Mouse (Mus musculus) kidney, postnatal 36 days (tissue): ENCODE measurements around the gene 4930558K02Rik.

ENCODE experiments used
- DNase-seq, 2 experiments: peaks; one replicate each; pipeline ENCODE4 v3.0.0; 2021 to 2022; ENCODE audit warnings: mixed read lengths in 2 of 2

The 4930558K02Rik gene

GRCm38 (mm10) chr1:161991846-161992245, 12.4 kb upstream of the 4930558K02Rik start:
- no peak for DNase-seq

- DNase-seq, result no peak
Observed at GRCm38 (mm10) chr1:161990684-161991578, 11.5 kb upstream of the 4930558K02Rik start.

GRCm38 (mm10) chr1:161983979-161984566, 4.6 kb upstream of the 4930558K02Rik start:
- DNase-seq, result peak in 1 of 2 experiments; percentile 43

GRCm38 (mm10) chr1:161983451-161983850, 4.0 kb upstream of the 4930558K02Rik start:
- no peak for DNase-seq

GRCm38 (mm10) chr1:161980626-161981298, 1.3 kb upstream of the 4930558K02Rik start:
- peak in 1 of 2 experiments; percentile 62 for DNase-seq

GRCm38 (mm10) chr1:161980046-161980445, 610 bp upstream of the 4930558K02Rik start:
- no peak for DNase-seq

- no peak for DNase-seq
Observed at GRCm38 (mm10) chr1:161978173-161978700, 1.2 kb downstream of the 4930558K02Rik start.

GRCm38 (mm10) chr1:161977331-161977730, 2.1 kb downstream of the 4930558K02Rik start:
- DNase-seq, result no peak

GRCm38 (mm10) chr1:161976255-161977182, 2.9 kb downstream of the 4930558K02Rik start:
- DNase-seq, result peak; percentile 86 to 88

- no peak for DNase-seq
Observed at GRCm38 (mm10) chr1:161972233-161972632, 7.2 kb downstream of the 4930558K02Rik start.

GRCm38 (mm10) chr1:161970874-161971273, 8.6 kb downstream of the 4930558K02Rik start:
- no peak for DNase-seq

GRCm38 (mm10) chr1:161968589-161969407, 10.6 kb downstream of the 4930558K02Rik start, which contains the start of gene Pigc:
Gene Pigc, plus strand, starts transcription at chr1:161969186.
- DNase-seq, result peak; percentile 96

GRCm38 (mm10) chr1:161967936-161968335, 11.5 kb downstream of the 4930558K02Rik start:
- no peak for DNase-seq

- DNase-seq, result peak; percentile 21 to 45
Observed at GRCm38 (mm10) chr1:161962465-161963377, 16.7 kb downstream of the 4930558K02Rik start.

- DNase-seq, result no peak
Observed at GRCm38 (mm10) chr1:161957964-161958950, 21.2 kb downstream of the 4930558K02Rik start.

- DNase-seq, result no peak
Observed at GRCm38 (mm10) chr1:161955846-161956245, 23.6 kb downstream of the 4930558K02Rik start.

- no peak for DNase-seq
Observed at GRCm38 (mm10) chr1:161952599-161952998, 26.8 kb downstream of the 4930558K02Rik start.

- DNase-seq, result no peak
Observed at GRCm38 (mm10) chr1:161951009-161951779, 28.2 kb downstream of the 4930558K02Rik start.
